Mouse (Mus musculus) effector memory CD4-positive, alpha-beta T cell, adult 7 months (primary cell): Measurements from ENCODE around the gene Ccdc85a. TPM values are rescaled to one million over a fixed set of nuclear protein-coding genes. Genes with fewer than 3 reads are reported as not detected.

Experiments used
- polyA plus RNA-seq: library from polyadenylated mRNA; unstranded; fragments of 100-300 nt; shearing (Covaris generic); gene quantifications from one replicate; pipeline ENCODE4 v1.2.1, GENCODE M21; 2017

The Ccdc85a gene
- polyA plus RNA-seq = not detected

GRCm38 (mm10) chr11:28583911-28584434 lies at the start of gene Ccdc85a:
Ccdc85a (minus strand) TSS chr11:28584324.

GRCm38 (mm10) chr11:28339224-28340150 lies 244.6 kb downstream of the Ccdc85a start, which contains the start of gene Gm6685:
Gm6685 (minus strand) TSS chr11:28339867.

Other genes with a start within 250 kb of the Ccdc85a start
- gene Gm6685, start 244.5 kb downstream of the Ccdc85a start, polyA plus RNA-seq = not detected